Mouse (Mus musculus) embryonic facial prominence, embryonic 15.5 days (tissue): ENCODE results near the gene Adm. TPM values are rescaled to one million over a fixed set of nuclear protein-coding genes. Genes with fewer than 3 reads are reported as not detected.
"Not testable (repeated sequence)": the region's sequence is repeated elsewhere in the genome, so short reads cannot be mapped to it uniquely, and the experiment has no call there.

Source experiments
- ATAC-seq: fragments of 200-750 bp; cut with Nextera tagmentation; 2 replicates; pipeline ENCODE4 v1.8.0; 2017; ENCODE audit warnings: low read depth, moderate TSS enrichment; ENCODE audit not compliant: insufficient number of reproducible peaks, low FRiP score, low TSS enrichment
- H3K27ac ChIP-seq: fragments of 300-500 bp; sonication (generic); replicated peaks from 2 replicates; pipeline ENCODE4 v1.5.1; 2015; ENCODE audit warnings: mild to moderate bottlenecking, inconsistent platforms
- H3K27me3 ChIP-seq: fragments of 300-500 bp; sonication (generic); 2 replicates; pipeline ENCODE4 v1.6.1; 2015; ENCODE audit warnings: inconsistent platforms
- H3K36me3 ChIP-seq: fragments of 300-500 bp; sonication (generic); 2 replicates; pipeline ENCODE4 v1.6.1; 2015; ENCODE audit warnings: mild to moderate bottlenecking, inconsistent platforms
- H3K4me1 ChIP-seq: fragments of 300-500 bp; sonication (generic); 2 replicates; pipeline ENCODE4 v1.6.1; 2015; ENCODE audit warnings: inconsistent platforms
- H3K4me2 ChIP-seq: fragments of 300-500 bp; sonication (generic); replicated peaks from 2 replicates; pipeline ENCODE4 v1.6.1; 2015; ENCODE audit warnings: mild to moderate bottlenecking, inconsistent platforms
- H3K4me3 ChIP-seq: fragments of 300-500 bp; sonication (generic); replicated peaks from 2 replicates; pipeline ENCODE4 v1.5.1; 2015; ENCODE audit warnings: mild to moderate bottlenecking, inconsistent platforms
- H3K9ac ChIP-seq: fragments of 300-500 bp; sonication (generic); 2 replicates; pipeline ENCODE4 v1.6.1; 2015; ENCODE audit warnings: inconsistent platforms
- H3K9me3 ChIP-seq: fragments of 300-500 bp; sonication (generic); replicated peaks from 2 replicates; pipeline ENCODE4 v1.6.1; 2016; ENCODE audit warnings: inconsistent platforms
- WGBS: fragments of 180-500 bp; shearing (Covaris S2); methylation state at CpG from one replicate; pipeline ENCODE4 v1.1.7; 2015; 5-methylcytosine and 5-hydroxymethylcytosine counted together
- polyA plus RNA-seq: library from polyadenylated mRNA; unstranded; fragments of >200 nt; fragmentation: Nextera tagmentation; extraction: Ambion mirVana; gene quantifications from 2 replicates; pipeline ENCODE4 v1.2.1, GENCODE M21; 2015

The Adm gene
- polyA plus RNA-seq = 5.5 and 5.6 TPM in 2 replicates

DNA sequence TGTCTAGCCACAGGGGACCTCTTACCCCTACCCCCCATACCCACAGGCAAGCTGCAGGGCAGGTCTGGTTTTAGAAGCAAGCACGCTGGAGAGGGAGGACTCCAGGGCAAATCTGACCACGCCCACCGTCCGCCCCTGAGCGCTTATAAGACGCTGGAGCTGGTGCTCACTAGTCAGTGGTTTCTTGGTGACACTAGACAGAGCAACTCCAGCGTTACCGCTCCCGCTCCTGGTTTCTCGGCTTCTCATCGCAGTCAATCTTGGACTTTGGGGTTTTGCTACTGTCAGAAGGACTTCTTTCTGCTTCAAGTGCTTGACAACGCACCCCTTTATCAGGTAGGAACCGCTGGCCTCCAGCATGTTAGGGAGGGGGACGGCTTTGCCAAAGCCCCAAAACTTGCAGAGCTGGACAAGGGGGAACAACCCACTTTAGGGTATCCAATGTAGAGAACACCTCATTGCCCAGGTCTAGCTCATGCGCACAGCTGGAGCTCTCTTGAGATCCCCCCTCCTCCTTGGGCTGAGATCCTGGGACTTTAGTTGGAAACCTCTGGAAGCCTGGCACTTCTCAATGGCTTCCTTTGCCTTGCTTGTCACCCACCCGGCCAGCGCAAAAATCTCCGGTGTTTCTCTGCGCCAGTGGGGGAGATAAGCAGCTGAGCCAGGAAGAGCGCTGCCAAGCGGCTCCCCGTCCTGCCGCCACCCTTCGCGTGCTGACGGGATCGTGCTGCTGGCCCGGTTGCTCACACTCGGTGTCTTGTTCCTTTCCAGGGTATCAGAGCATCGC, at the start of gene Adm:
Gene Adm (plus strand): TSS at position 176 of the 787 bp plus-strand sequence.
- H3K36me3 ChIP-seq = no peaks in the 10 kb centered on the region
- ATAC-seq = peak; percentile 50; the same call in 1 of the 2 replicates
- WGBS = under 1% methylated on average over 30 of the region's 30 CpGs
- H3K27me3 ChIP-seq = peaks cover 63% of the 10 kb centered on the region
- peaks cover 56% of the 10 kb centered on the region for H3K4me1 ChIP-seq
- H3K9ac ChIP-seq = peak within 1 kb of the TSS; percentile 42
- no peaks in the 10 kb centered on the region for H3K9me3 ChIP-seq
- peak within 1 kb of the TSS; percentile 49 for H3K4me3 ChIP-seq
- H3K4me2 ChIP-seq = peak within 1 kb of the TSS; percentile 90
- no peak within 1 kb of the TSS for H3K27ac ChIP-seq

DNA sequence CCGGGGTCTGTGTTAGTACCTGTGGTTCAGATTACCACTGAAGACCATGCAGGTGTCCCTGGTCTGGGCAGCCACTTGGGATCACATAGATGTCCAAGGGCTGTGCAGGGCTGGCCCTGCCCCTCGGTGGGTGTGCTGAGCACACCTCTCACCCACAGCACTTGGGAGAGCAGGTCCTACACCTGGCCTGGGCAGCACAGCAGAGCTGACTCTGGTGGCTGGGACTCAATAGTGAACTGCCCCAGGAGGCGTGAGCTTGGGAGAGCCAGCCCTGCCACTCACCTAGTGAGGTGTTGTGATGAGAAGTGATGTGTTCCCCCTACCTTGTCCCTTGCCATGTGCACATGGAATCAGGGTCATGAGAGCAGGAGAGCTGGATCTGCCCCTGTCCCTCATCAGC, 43.8 kb upstream of the Adm start:
- Histone ChIP-seq H3K36me3 (no peaks in the 10 kb centered on the region), H3K27me3 (no peaks in the 10 kb centered on the region), H3K9ac (no peak overlapping the region), H3K9me3 (no peaks in the 10 kb centered on the region), H3K27ac (no peak overlapping the region), H3K4me2 (no peak overlapping the region), H3K4me3 (no peak overlapping the region), H3K4me1 (0 out of 2 replicates have a peak, but pooled peaks cover 4% of the 10 kb centered on the region)
- WGBS = 93% methylated on average over 3 of the region's 3 CpGs
- ATAC-seq = 0 out of 2 replicates have a peak, but pooled peaks have one; percentile 24

DNA sequence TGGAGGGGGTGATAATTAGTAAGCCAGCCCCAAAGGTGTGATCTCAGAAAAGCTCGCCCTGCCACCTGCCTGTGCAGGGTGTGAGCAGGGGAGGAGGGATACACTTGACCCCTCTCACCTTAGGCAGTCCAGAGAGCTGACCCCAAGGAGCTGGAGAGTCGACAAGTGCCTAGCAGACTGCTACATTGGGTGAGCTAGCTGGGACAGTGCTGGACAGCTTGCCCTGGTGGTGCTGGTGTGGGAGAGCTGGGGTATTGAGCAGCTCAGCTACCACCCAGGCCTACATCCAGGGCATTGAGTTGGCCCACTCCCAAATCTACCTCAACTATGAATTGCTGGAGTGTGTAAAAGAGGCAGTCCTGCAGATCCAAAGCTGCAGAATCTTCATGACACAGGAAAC, 43.3 kb upstream of the Adm start:
- Histone ChIP-seq H3K27ac (no peak overlapping the region), H3K4me2 (no peak overlapping the region), H3K9ac (no peak overlapping the region), H3K27me3 (no peaks in the 10 kb centered on the region), H3K36me3 (no peaks in the 10 kb centered on the region), H3K9me3 (no peaks in the 10 kb centered on the region), H3K4me1 (0 out of 2 replicates have a peak, but pooled peaks cover 4% of the 10 kb centered on the region), H3K4me3 (no peak overlapping the region)
- WGBS = 73% methylated on average over 2 of the region's 2 CpGs
- ATAC-seq = 0 out of 2 replicates have a peak, but pooled peaks have one; percentile 43

DNA sequence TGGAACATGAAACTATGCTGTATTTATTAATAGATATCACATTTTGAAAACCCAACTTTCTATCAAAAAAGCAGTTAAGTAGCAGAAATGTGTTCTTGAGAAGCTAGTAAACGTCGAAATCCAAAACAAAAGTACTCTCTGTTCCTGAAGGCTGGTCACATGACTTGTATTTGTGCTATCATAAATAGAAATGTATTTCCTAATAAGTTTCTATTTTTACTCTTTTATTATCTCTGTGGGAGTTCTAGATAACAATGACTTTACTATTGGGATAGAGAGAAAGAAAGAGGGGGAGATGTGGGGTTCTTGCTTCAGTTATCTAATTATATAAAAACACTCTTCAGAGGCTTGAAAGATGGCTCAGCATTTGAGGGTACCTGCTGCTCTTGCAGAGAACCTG, 42.2 kb upstream of the Adm start:
- H3K4me2 ChIP-seq = no peak overlapping the region
- no peaks in the 10 kb centered on the region for H3K27me3 ChIP-seq
- no peaks in the 10 kb centered on the region for H3K36me3 ChIP-seq
- H3K9me3 ChIP-seq = no peaks in the 10 kb centered on the region
- H3K4me1 ChIP-seq = 0 out of 2 replicates have a peak, but pooled peaks cover 4% of the 10 kb centered on the region
- no peak overlapping the region for H3K27ac ChIP-seq
- no peak overlapping the region for H3K9ac ChIP-seq
- no peak overlapping the region for H3K4me3 ChIP-seq
- ATAC-seq = no peak
- WGBS = 65% methylated on average over 2 of the region's 2 CpGs

DNA sequence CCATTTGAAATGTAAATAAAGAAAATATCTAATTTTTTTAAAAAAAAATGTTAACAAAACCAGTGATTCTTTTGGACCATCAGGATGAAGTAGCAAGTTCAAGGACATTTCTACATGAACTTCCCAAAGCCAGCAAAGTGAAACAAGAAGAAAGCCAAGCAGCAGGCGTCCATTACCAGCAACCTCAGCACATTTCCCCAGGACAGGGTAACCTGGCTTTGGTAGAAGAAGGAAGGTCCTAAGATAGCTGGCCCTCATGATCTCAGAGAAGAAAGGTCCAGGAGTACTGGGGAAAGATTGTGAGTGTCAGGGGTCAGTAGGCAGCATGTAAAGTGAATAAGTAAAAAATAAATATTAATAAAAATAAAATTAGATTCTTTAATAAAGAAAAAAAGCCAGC, 39.7 kb upstream of the Adm start:
- Histone ChIP-seq H3K36me3 (no peaks in the 10 kb centered on the region), H3K27me3 (no peaks in the 10 kb centered on the region), H3K27ac (no peak overlapping the region), H3K4me1 (0 out of 2 replicates have a peak, but pooled peaks cover 4% of the 10 kb centered on the region), H3K4me3 (no peak overlapping the region), H3K9me3 (no peaks in the 10 kb centered on the region), H3K9ac (no peak overlapping the region), H3K4me2 (no peak overlapping the region)
- ATAC-seq = no peak
- WGBS = 86% methylated on average over 1 of the region's 1 CpGs

DNA sequence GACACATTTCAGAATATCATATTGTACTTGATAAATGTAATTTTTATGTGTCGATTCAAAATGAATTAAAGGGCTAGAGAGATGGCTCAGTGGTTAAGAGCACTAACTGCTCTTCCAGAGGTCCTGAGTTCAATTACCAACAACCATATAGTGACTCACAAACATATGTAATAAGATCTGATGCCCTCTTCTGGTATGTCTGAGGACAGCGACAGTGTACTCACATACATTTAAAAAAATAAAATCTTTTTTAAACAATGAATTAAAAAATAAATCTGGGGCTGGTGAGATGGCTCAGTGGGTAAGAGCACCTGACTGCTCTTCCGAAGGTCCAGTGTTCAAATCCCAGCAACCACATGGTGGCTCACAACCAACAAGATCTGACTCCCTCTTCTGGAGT, 33.5 kb upstream of the Adm start:
- not testable (repeated sequence) for H3K4me1 ChIP-seq, H3K4me2 ChIP-seq, H3K27ac ChIP-seq, H3K9ac ChIP-seq, ATAC-seq, H3K9me3 ChIP-seq, H3K27me3 ChIP-seq, H3K4me3 ChIP-seq, H3K36me3 ChIP-seq
- WGBS = 95% methylated on average over 3 of the region's 3 CpGs

DNA sequence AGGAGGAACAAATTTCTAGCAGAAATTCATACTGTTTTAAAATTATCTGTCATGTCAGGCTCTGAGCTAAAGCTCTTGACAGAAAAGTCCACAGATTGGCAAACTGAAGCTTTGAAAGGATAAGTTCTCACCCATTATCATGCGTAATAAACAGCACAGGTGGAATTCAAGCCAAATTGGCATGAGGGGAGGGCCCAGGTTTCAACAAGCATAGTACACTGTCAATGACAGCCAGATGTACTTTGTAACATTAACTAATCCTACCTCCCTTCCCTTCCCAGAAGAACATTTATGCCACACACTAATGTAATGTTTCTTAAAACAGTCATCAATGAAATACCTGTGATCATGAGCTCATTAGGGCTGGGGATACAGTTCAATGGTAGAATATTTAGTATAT, 30.3 kb upstream of the Adm start:
- H3K4me1 ChIP-seq = no peaks in the 10 kb centered on the region
- 94% methylated on average over 1 of the region's 1 CpGs for WGBS
- H3K9me3 ChIP-seq = no peaks in the 10 kb centered on the region
- no peak overlapping the region for H3K27ac ChIP-seq
- H3K9ac ChIP-seq = no peak overlapping the region
- no peak overlapping the region for H3K4me2 ChIP-seq
- H3K27me3 ChIP-seq = no peaks in the 10 kb centered on the region
- no peak for ATAC-seq
- H3K4me3 ChIP-seq = no peak overlapping the region
- no peaks in the 10 kb centered on the region for H3K36me3 ChIP-seq

DNA sequence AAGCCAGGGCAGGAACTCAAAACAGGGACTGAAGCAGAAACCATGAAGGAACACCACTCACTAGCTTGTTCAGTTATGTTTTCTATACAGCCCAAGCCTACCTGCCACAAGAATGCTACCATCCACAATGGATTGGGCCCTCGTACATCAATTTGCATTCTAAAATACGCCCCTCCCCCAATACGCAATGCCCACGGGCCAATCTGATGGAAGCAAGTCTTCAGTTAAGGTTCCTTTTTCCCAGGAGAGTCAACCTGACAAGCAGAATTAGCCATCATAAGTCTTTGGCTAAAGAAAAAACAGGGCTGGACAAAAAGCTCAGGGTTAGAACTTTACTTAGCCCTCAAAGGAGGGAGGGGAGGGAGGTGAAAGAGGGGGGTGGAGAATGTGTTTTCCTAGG, 22.0 kb upstream of the Adm start:
- no peak overlapping the region for H3K9ac ChIP-seq
- no peak overlapping the region for H3K4me2 ChIP-seq
- no peaks in the 10 kb centered on the region for H3K4me1 ChIP-seq
- no peak for ATAC-seq
- no peak overlapping the region for H3K4me3 ChIP-seq
- WGBS = 69% methylated on average over 4 of the region's 4 CpGs
- no peak overlapping the region for H3K27ac ChIP-seq
- no peaks in the 10 kb centered on the region for H3K27me3 ChIP-seq
- no peaks in the 10 kb centered on the region for H3K36me3 ChIP-seq
- H3K9me3 ChIP-seq = no peaks in the 10 kb centered on the region

DNA sequence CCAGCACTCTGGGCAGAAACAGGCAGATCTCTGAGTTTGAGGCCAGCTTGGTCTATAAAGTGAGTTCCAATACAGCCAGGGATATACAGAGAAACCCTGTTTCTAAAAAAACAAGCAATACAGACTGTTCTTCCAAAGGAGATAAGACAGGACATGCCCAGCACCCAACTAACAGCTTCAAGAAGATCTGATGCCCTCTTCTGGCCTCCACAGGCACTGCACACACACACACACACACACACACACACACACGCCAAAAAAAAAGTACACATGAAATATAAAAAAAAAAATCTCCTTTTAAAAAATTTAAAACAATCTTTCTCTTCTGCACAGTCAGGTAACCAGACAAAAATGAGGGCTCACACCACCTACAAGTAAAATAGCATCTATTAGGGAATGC, 20.6 kb upstream of the Adm start:
- Histone ChIP-seq H3K36me3 (no peaks in the 10 kb centered on the region), H3K27ac (no peak overlapping the region), H3K4me1 (0 out of 2 replicates have a peak, but pooled peaks cover 1% of the 10 kb centered on the region), H3K4me2 (no peak overlapping the region), H3K4me3 (no peak overlapping the region), H3K9ac (no peak overlapping the region), H3K27me3 (no peaks in the 10 kb centered on the region), H3K9me3 (no peaks in the 10 kb centered on the region)
- ATAC-seq = no peak
- 83% methylated on average over 1 of the region's 1 CpGs for WGBS

DNA sequence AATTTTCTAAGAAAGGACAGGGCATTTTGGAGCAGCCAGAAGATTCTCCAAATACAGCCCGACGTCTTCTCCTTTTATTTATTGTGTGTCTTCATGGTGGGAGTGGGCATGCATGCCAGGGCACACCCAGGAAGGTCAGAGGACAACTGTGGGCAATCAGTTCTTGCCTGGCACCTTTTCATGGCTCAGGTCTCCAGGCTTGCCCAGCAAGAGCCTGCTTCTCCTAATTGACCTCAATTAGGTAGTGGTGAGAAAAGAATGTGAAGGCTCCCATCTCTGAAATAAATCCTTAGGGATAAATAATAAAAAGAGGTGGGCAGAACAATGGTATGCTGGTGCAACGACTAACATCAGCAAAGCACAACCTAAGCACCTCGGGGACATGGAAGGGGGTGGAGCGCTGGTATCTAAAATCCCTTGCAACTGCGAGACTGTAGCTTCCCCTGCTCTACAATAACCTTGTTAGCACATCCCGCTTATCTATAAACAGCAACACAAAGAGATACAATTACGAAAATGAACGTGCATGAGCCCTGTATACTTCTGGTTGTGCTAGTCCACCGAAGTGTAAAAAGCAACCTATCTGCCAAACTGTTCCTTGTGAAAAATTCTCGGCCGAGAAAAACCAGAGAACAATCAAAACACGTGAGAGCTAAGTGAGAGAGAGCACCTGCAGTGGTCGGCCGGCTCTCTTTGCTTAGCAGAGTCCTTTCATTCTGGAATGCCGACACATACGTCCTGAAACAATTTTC, 13.9 kb upstream of the Adm start:
- ATAC-seq = no peak
- H3K4me1 ChIP-seq = peaks cover 19% of the 10 kb centered on the region
- H3K36me3 ChIP-seq = no peaks in the 10 kb centered on the region
- peak overlapping the region; percentile 98 for H3K27ac ChIP-seq
- H3K9me3 ChIP-seq = no peaks in the 10 kb centered on the region
- WGBS = 4% methylated on average over 17 of the region's 17 CpGs
- no peaks in the 10 kb centered on the region; the same call in 1 of the 2 replicates for H3K27me3 ChIP-seq
- H3K4me2 ChIP-seq = peak overlapping the region; percentile 85
- peak overlapping the region; percentile 84 for H3K4me3 ChIP-seq
- H3K9ac ChIP-seq = peak overlapping the region; percentile 86
